ENCODE assay signal across 8 mouse cellular contexts in genomic region chr12:25099313-25099562, GRCm38 (mm10). TPM values are rescaled to one million over a fixed set of nuclear protein-coding genes. Genes with fewer than 3 reads are reported as not detected.
DNase-seq lines count a peak whose midpoint lies in the region; ATAC-seq and TF ChIP-seq lines count a peak whose summit lies in the region.

No protein-coding gene starts in this region.

- peaks cover 32% of the 10 kb centered on the region for H3K4me1 ChIP-seq in heart, embryonic 13.5 days
- H3K4me1 ChIP-seq in kidney, postnatal 0 days (replicated peaks; ENCODE audit: insufficient read depth, low read length) = peaks cover 17% of the 10 kb centered on the region
- peaks cover 17% of the 10 kb centered on the region; the same call in 1 of the 2 replicates for H3K4me1 ChIP-seq in lung, postnatal 0 days (ENCODE audit: insufficient read depth, low read depth, low read length)
- peaks cover 38% of the 10 kb centered on the region for H3K4me1 ChIP-seq in thymus, adult 2 months (replicated peaks; ENCODE audit: control insufficient read depth, insufficient read depth, low read length)

- H3K9me3 ChIP-seq in heart, embryonic 13.5 days = no peaks in the 10 kb centered on the region
- no peaks in the 10 kb centered on the region for H3K9me3 ChIP-seq in kidney, postnatal 0 days (replicated peaks; ENCODE audit: low read length)
- H3K9me3 ChIP-seq in lung, postnatal 0 days (ENCODE audit: low read length) = no peaks in the 10 kb centered on the region

- peak overlapping the region; percentile 86 for H3K4me3 ChIP-seq in heart, embryonic 13.5 days
- peak overlapping the region; percentile 54 for H3K4me3 ChIP-seq in kidney, postnatal 0 days (replicated peaks; ENCODE audit: low read depth, low read length)
- peak overlapping the region; percentile 63 for H3K4me3 ChIP-seq in lung, postnatal 0 days (ENCODE audit: low read depth, low read length)
- H3K4me3 ChIP-seq in thymus, adult 2 months (ENCODE audit: control insufficient read depth, insufficient read depth, low read length) = no peak overlapping the region

- ATAC-seq in heart, embryonic 13.5 days (ENCODE audit: extremely low read depth, insufficient number of reproducible peaks, low FRiP score, low TSS enrichment) = no peak
- no peak for ATAC-seq in kidney, postnatal 0 days (replicated peaks; ENCODE audit: low FRiP score, low read depth)
- ATAC-seq in lung, postnatal 0 days = peak; percentile 42

- peak overlapping the region; percentile 93 for H3K9ac ChIP-seq in heart, embryonic 13.5 days
- peak overlapping the region; percentile 71 for H3K9ac ChIP-seq in kidney, postnatal 0 days (ENCODE audit: low read depth, low read length)
- H3K9ac ChIP-seq in lung, postnatal 0 days (replicated peaks; ENCODE audit: low read depth) = peak overlapping the region; percentile 29; the same call in 1 of the 2 replicates

- H3K4me2 ChIP-seq in heart, embryonic 13.5 days = peak overlapping the region; percentile 88
- peak overlapping the region; percentile 95 for H3K4me2 ChIP-seq in kidney, postnatal 0 days (ENCODE audit: low read length)
- peak overlapping the region; percentile 92 for H3K4me2 ChIP-seq in lung, postnatal 0 days (replicated peaks; ENCODE audit: low read depth, low read length)

- H3K27ac ChIP-seq in heart, embryonic 13.5 days (replicated peaks) = peak overlapping the region; percentile 98
- peak overlapping the region; percentile 97 for H3K27ac ChIP-seq in kidney, postnatal 0 days
- peak overlapping the region; percentile 96 for H3K27ac ChIP-seq in lung, postnatal 0 days (ENCODE audit: low read length)
- H3K27ac ChIP-seq in thymus, adult 2 months (ENCODE audit: control insufficient read depth, insufficient read depth, low read length) = no peak overlapping the region

- TF ChIP-seq POLR2A in thymus, adult 2 months (IDR thresholded peaks at IDR 0.05; ENCODE audit: control insufficient read depth, extremely low read depth, insufficient read depth, low read length, poor library complexity) = no peak

- 1% methylated on average over 9 of the region's 9 CpGs for WGBS in heart, embryonic 13.5 days
- under 1% methylated on average over 9 of the region's 9 CpGs for WGBS in kidney, postnatal 0 days
- WGBS in lung, postnatal 0 days = 0% methylated on average over 9 of the region's 9 CpGs
- whole genome bisulfite sequencing in thymus, adult 2 months = 3% methylated on average over 9 of the region's 9 CpGs

- H3K36me3 ChIP-seq in heart, embryonic 13.5 days = peaks cover 2% of the 10 kb centered on the region; the same call in 1 of the 2 replicates
- H3K36me3 ChIP-seq in kidney, postnatal 0 days (ENCODE audit: insufficient read depth, low read length) = no peaks in the 10 kb centered on the region
- no peaks in the 10 kb centered on the region for H3K36me3 ChIP-seq in lung, postnatal 0 days (ENCODE audit: insufficient read depth, low read length)
- H3K36me3 ChIP-seq in thymus, adult 2 months (ENCODE audit: control insufficient read depth, insufficient read depth, low read length) = no peaks in the 10 kb centered on the region

- no peak for TF ChIP-seq CTCF in kidney, postnatal 0 days (IDR thresholded peaks at IDR 0.05; ENCODE audit: low read depth)
- TF ChIP-seq CTCF in lung, postnatal 0 days (IDR thresholded peaks at IDR 0.05) = no peak
- no peak for TF ChIP-seq CTCF in thymus, adult 2 months (IDR thresholded peaks at IDR 0.05; ENCODE audit: borderline replicate concordance, control insufficient read depth, extremely low read depth, insufficient read depth, low read length, poor library complexity)

- peak; percentile 66 for DNase-seq in right cerebral cortex, postnatal 10 days (ENCODE audit: low spot score in 2 of 2)
- DNase-seq in right cerebral cortex, adult 18-20 months = no peak
- DNase-seq in cerebellum, postnatal 10 days = peak; percentile 72 to 75
- no peak for DNase-seq in kidney, postnatal 0 days (ENCODE audit: low spot score)
- DNase-seq in lung, postnatal 0 days (ENCODE audit: low spot score) = peak; percentile 79
- peak; percentile 73 for DNase-seq in right cerebral cortex, postnatal 4 days
- DNase-seq in thymus, adult 2 months = no peak

- peak; percentile 26; the same call in 1 of the 2 replicates for TF ChIP-seq EP300 in lung, postnatal 0 days (IDR thresholded peaks at IDR 0.05)

- H3K27me3 ChIP-seq in heart, embryonic 13.5 days (replicated peaks) = no peaks in the 10 kb centered on the region
- H3K27me3 ChIP-seq in kidney, postnatal 0 days (ENCODE audit: insufficient read depth, low read length) = no peaks in the 10 kb centered on the region
- H3K27me3 ChIP-seq in lung, postnatal 0 days (replicated peaks; ENCODE audit: insufficient read depth, low read length) = no peaks in the 10 kb centered on the region
- H3K27me3 ChIP-seq in thymus, adult 2 months (ENCODE audit: control insufficient read depth, insufficient read depth, low read length) = peaks cover 13% of the 10 kb centered on the region

RNA-seq across cellular contexts. Expression of gene Id2, which starts 2.3 kb away (rescaled TPM):
- 255 and 280 TPM in 2 replicates for polyA plus RNA-seq in heart, embryonic 13.5 days (2015; fragmentation: Nextera tagmentation; extraction: Ambion mirVana)
- polyA plus RNA-seq in kidney, postnatal 0 days (2015; fragmentation: Nextera tagmentation; extraction: Ambion mirVana) = 718 and 754 TPM in 2 replicates
- polyA plus RNA-seq in lung, postnatal 0 days (2015; fragmentation: Nextera tagmentation; extraction: Ambion mirVana) = 444 and 475 TPM in 2 replicates
- polyA plus RNA-seq in thymus, adult 2 months (2012; rRNA removed) = 114 and 118 TPM in 2 replicates

Comparison
In these comparisons a context has a peak if more than half of its experiments do, and no peak if none do; other contexts are left out.
1. DNase-seq: peak in right cerebral cortex, postnatal 10 days (2 of 2), cerebellum, postnatal 10 days (2 of 2), lung, postnatal 0 days (single experiment) and right cerebral cortex, postnatal 4 days (single experiment); none in right cerebral cortex, adult 18-20 months (single experiment), kidney, postnatal 0 days (single experiment) and thymus, adult 2 months (single experiment).
2. H3K9ac ChIP-seq: peak in every context shown above with its lines; median percentile 93 in heart, embryonic 13.5 days; 71 in kidney, postnatal 0 days; 29 in lung, postnatal 0 days.
3. Peak in every context shown above with its lines, with median percentiles within 50 percentile points of each other: H3K4me2 ChIP-seq.